Mouse (Mus musculus) midbrain, embryonic 11.5 days (tissue): ENCODE results near the gene Mbd3l2. TPM values are rescaled to one million over a fixed set of nuclear protein-coding genes. Genes with fewer than 3 reads are reported as not detected.
"Not testable (repeated sequence)": the region's sequence is repeated elsewhere in the genome, so short reads cannot be mapped to it uniquely, and the experiment has no call there.

Experiments used
- ATAC-seq: fragments of 200-750 bp; cut with Nextera tagmentation; 2 replicates; pipeline ENCODE4 v1.8.0; 2017; ENCODE audit warnings: moderate TSS enrichment, moderate library complexity; ENCODE audit not compliant: low FRiP score
- DNase-seq: peaks from one replicate; pipeline ENCODE4 v3.0.0; 2015; ENCODE audit warnings: low spot score; ENCODE audit errors: missing footprints
- H3K27ac ChIP-seq: fragments of 300-500 bp; sonication (generic); 2 replicates; pipeline ENCODE4 v1.5.1; 2014; ENCODE audit warnings: low read depth, low read length
- H3K27me3 ChIP-seq: fragments of 300-500 bp; sonication (generic); 2 replicates; pipeline ENCODE4 v1.6.1; 2014; ENCODE audit warnings: mild to moderate bottlenecking, low read length, moderate library complexity, mixed read lengths; ENCODE audit not compliant: control insufficient read depth, insufficient read depth
- H3K36me3 ChIP-seq: fragments of 300-500 bp; sonication (generic); 2 replicates; pipeline ENCODE4 v1.6.1; 2014; ENCODE audit warnings: mild to moderate bottlenecking, low read length, moderate library complexity, mixed read lengths; ENCODE audit not compliant: control insufficient read depth, insufficient read depth
- H3K4me1 ChIP-seq: fragments of 300-500 bp; sonication (generic); 2 replicates; pipeline ENCODE4 v1.6.1; 2014; ENCODE audit warnings: low read length; ENCODE audit not compliant: control insufficient read depth, insufficient read depth
- H3K4me2 ChIP-seq: fragments of 300-500 bp; sonication (generic); 2 replicates; pipeline ENCODE4 v1.6.1; 2014; ENCODE audit warnings: mild to moderate bottlenecking, moderate library complexity
- H3K4me3 ChIP-seq: fragments of 300-500 bp; sonication (generic); 2 replicates; pipeline ENCODE4 v1.5.1; 2014; ENCODE audit warnings: low read depth, low read length
- H3K9ac ChIP-seq: fragments of 300-500 bp; sonication (generic); 2 replicates; pipeline ENCODE4 v1.6.1; 2014; ENCODE audit warnings: low read length
- H3K9me3 ChIP-seq: fragments of 300-500 bp; sonication (generic); 2 replicates; pipeline ENCODE4 v1.6.1; 2016; ENCODE audit warnings: low read length; ENCODE audit not compliant: control insufficient read depth
- WGBS: fragments of 180-500 bp; shearing (Covaris S2); extraction: QIAGEN DNeasy Blood & Tissue Kit; methylation state at CpG from one replicate; pipeline ENCODE4 v1.1.7; 2014; 5-methylcytosine and 5-hydroxymethylcytosine counted together
- polyA plus RNA-seq: library from polyadenylated mRNA; unstranded; fragments of >200 nt; fragmentation: Nextera tagmentation; extraction: Ambion mirVana; gene quantifications from 2 replicates; pipeline ENCODE4 v1.2.1, GENCODE M21; 2014

The Mbd3l2 gene
- polyA plus RNA-seq, result 0.07 TPM in 1 of 2 replicates, not detected in the other

DNA sequence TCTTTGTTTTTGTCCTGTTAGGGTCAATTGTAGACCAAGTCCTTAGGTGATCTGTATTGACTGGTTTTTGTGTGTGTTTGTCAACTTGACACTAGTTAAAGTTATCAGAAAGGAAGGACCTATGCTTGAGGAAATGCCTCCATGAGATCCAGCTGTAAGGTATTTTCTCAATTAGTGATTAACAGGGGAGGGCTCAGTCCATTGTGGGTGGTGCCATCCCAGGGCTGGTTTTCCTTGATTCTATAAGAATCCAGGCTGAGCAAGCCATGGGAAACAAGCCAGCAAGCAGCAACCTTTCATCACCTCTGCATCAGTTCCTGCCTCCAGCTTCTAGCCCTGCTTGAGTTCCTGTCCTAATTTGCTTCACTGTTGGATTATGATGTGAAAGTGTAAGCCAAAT is at the start of gene Mbd3l2:
Gene Mbd3l2 (plus strand): TSS at position 301 of the 400 bp plus-strand sequence.
- H3K27ac ChIP-seq, result no peak within 1 kb of the TSS
- ATAC-seq, result no peak

DNA sequence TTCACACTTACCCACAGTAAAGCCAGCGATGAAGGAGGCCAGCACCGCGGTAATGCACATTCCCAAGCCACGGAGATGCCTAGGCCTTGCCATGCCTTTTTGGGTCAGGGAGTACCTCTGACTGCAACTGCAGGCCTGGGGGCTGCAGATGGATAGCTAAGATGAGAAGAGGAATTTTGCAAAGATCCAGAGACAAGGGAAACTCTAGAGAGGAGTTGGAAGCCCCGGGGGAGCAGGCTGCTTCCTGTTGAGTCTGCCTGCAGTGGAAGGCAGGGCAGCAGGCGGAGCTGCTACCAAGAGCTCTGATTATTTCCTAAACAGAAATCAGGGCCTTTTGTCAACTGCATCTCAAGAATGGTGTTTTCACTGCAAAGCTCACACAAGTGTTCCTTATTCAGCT is 44.7 kb upstream of the Mbd3l2 start:
- Histone ChIP-seq H3K4me2 (no peak overlapping the region), H3K27ac (no peak overlapping the region), H3K4me3 (no peak overlapping the region), H3K27me3 (no peaks in the 10 kb centered on the region), H3K36me3 (no peaks in the 10 kb centered on the region), H3K4me1 (no peaks in the 10 kb centered on the region), H3K9me3 (no peaks in the 10 kb centered on the region), H3K9ac (peak overlapping the region; percentile 24; the same call in 1 of the 2 replicates)
- WGBS, result 30% methylated on average over 6 of the region's 6 CpGs
- DNase-seq (peak; percentile 83), ATAC-seq (no peak)

More for the DNA sequence above, at the start of gene Mbd3l2:
- Histone ChIP-seq H3K4me3 (no peak within 1 kb of the TSS), H3K27me3 (no peaks in the 10 kb centered on the region), H3K9ac (no peak within 1 kb of the TSS), H3K9me3 (no peaks in the 10 kb centered on the region), H3K4me1 (no peaks in the 10 kb centered on the region), H3K36me3 (no peaks in the 10 kb centered on the region), H3K4me2 (no peak within 1 kb of the TSS)
- DNase-seq, result no peak

DNA sequence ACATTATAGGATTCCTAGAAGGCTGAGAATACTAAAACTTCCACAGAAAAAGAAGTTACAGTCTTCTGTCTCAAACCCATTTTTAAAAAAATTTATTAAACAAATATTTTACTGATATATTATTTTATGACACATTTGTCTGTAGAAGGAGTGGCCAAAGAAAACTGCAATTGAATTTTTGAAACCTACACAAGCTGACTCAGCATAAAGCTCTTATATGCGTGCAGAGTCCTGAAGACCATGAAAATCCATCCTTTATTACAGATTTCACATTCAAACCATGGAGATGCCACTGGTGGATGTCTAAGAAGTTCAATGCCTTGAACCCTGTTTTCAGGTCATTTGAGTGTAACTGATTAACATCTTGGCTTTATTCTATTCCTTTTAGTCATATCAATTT is 30.8 kb upstream of the Mbd3l2 start:
- Histone ChIP-seq H3K27me3 (no peaks in the 10 kb centered on the region), H3K4me2 (no peak overlapping the region), H3K27ac (no peak overlapping the region), H3K36me3 (no peaks in the 10 kb centered on the region), H3K9me3 (no peaks in the 10 kb centered on the region), H3K9ac (no peak overlapping the region), H3K4me3 (no peak overlapping the region), H3K4me1 (no peaks in the 10 kb centered on the region)
- 81% methylated on average over 1 of the region's 1 CpGs for WGBS
- no peak for ATAC-seq
- DNase-seq, result no peak

DNA sequence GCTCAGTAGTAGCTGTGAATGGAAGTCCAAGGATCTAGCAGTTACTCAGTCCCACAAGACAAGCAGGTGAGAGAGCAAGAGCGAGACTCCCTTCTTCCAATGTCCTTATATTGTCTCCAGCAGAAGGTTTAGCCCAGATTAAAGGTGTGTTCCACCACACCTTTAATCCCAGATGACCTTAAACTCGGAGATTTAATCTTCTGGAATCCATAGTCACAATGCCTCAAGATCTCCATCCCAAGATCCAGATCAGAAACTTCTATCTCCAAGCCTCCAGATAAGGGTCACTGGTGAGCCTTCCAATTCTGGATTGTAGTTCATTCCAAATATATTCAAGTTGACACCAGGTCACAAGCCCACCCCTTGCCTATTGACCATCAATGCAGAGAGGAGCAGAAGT is 27.6 kb upstream of the Mbd3l2 start, which contains the start of gene Naalad2:
Gene Naalad2 (minus strand): TSS at position 101 of the 400 bp plus-strand sequence.
- 79% methylated on average over 2 of the region's 2 CpGs for WGBS
- not testable (repeated sequence) for H3K4me2 ChIP-seq, H3K36me3 ChIP-seq, DNase-seq, H3K4me1 ChIP-seq, H3K27ac ChIP-seq, H3K27me3 ChIP-seq, H3K4me3 ChIP-seq, H3K9me3 ChIP-seq, ATAC-seq, H3K9ac ChIP-seq

DNA sequence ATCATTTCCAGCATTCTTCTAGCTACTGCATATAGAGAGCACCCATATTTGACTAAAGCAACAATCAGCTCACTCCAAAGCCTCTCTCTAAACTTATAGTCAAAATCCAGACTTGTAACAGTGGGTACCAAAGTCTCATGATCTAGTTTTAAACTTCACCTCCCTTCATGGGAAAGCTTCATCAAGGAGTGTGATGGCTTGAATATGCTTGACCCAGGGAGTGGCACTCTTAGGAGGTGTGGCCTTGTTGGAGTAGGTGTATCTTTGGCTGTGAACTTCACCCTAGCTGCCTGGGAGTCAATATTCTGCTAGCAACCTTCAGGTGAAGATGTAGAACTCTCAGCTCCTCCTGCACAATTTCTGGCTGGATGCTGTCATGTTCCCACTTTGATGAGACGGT is 26.3 kb upstream of the Mbd3l2 start, which contains the start of gene Ubtfl1:
Gene Ubtfl1 (plus strand): TSS at position 301 of the 400 bp plus-strand sequence.
- H3K9me3 ChIP-seq, result no peaks in the 10 kb centered on the region
- H3K27me3 ChIP-seq, result no peaks in the 10 kb centered on the region
- H3K4me2 ChIP-seq, result no peak within 1 kb of the TSS
- no peaks in the 10 kb centered on the region for H3K4me1 ChIP-seq
- H3K27ac ChIP-seq, result no peak within 1 kb of the TSS
- WGBS, result 91% methylated on average over 1 of the region's 1 CpGs
- H3K36me3 ChIP-seq, result no peaks in the 10 kb centered on the region
- no peak for ATAC-seq
- no peak within 1 kb of the TSS for H3K9ac ChIP-seq
- no peak for DNase-seq
- no peak within 1 kb of the TSS for H3K4me3 ChIP-seq

DNA sequence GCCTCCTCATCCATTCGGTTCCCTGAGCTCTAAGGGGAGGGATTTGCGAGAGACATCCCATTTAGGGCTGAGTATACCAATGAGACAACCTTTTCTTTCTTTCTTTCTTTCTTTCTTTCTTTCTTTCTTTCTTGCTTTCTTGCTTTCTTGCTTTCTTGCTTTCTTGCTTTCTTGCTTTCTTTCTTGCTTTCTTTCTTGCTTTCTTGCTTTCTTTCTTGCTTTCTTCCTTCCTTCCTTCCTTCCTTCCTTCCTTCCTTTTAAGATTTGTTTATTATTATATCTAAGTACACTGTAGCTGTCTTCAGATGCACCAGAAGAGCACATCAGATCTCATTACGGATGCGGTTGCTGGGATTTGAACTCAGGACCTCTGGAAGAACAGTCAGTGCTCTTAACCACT is 18.1 kb upstream of the Mbd3l2 start:
- 77% methylated on average over 4 of the region's 4 CpGs for WGBS
- H3K9me3 ChIP-seq, H3K27ac ChIP-seq, H3K27me3 ChIP-seq, H3K4me1 ChIP-seq, DNase-seq, H3K4me2 ChIP-seq, H3K4me3 ChIP-seq, ATAC-seq, H3K36me3 ChIP-seq, H3K9ac ChIP-seq: not testable (repeated sequence)

DNA sequence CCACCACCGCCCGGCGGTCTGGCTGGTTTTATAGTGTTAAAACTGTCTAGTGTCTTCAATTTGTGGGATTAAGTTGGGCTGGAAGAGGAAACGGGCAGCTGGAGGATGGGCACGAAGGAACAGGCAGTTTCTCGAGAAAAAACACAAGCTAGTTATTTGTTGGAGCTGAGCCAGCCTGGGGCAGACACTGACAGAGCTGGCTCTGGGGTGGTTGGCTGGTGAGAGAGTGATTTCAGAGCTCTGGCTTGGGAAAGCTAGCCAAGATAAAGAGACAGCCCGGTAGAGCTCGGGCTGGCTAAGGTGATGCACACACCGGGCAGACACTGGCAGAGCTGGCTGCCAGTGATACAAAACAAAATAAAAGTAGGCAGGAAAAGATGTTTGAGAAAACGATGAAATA is 1.2 kb downstream of the Mbd3l2 start:
- no peaks in the 10 kb centered on the region for H3K4me1 ChIP-seq
- no peaks in the 10 kb centered on the region for H3K9me3 ChIP-seq
- WGBS, result 87% methylated on average over 10 of the region's 10 CpGs
- no peak overlapping the region for H3K27ac ChIP-seq
- H3K36me3 ChIP-seq, result no peaks in the 10 kb centered on the region
- H3K4me2 ChIP-seq, result no peak overlapping the region
- no peaks in the 10 kb centered on the region for H3K27me3 ChIP-seq
- DNase-seq, result no peak
- H3K9ac ChIP-seq, result no peak overlapping the region
- no peak overlapping the region for H3K4me3 ChIP-seq
- ATAC-seq, result no peak

DNA sequence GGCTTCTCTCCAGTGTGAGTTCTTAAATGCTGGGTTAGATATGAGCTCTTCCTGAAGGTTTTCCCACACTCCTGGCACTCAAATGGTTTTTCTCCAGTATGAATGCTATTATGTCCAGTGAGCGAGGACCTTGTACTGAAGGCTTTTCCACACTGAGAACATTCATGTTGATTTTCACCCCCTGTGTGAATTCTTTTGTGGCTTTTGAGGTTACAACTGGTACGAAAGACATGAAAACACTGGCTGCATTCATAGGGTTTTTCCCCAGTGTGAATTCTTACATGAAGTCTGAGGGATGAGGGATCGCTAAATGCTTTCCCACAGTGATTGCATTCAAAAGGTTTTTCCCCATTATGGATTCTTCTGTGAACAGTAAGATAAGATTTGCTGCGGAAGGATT is 26.1 kb downstream of the Mbd3l2 start:
- Histone ChIP-seq H3K4me3 (no peak overlapping the region), H3K4me1 (no peaks in the 10 kb centered on the region), H3K36me3 (peaks cover 13% of the 10 kb centered on the region), H3K27me3 (no peaks in the 10 kb centered on the region), H3K4me2 (no peak overlapping the region), H3K27ac (no peak overlapping the region), H3K9ac (no peak overlapping the region), H3K9me3 (no peaks in the 10 kb centered on the region)
- ATAC-seq (no peak), DNase-seq (no peak)
- WGBS, result 85% methylated on average over 4 of the region's 4 CpGs

DNA sequence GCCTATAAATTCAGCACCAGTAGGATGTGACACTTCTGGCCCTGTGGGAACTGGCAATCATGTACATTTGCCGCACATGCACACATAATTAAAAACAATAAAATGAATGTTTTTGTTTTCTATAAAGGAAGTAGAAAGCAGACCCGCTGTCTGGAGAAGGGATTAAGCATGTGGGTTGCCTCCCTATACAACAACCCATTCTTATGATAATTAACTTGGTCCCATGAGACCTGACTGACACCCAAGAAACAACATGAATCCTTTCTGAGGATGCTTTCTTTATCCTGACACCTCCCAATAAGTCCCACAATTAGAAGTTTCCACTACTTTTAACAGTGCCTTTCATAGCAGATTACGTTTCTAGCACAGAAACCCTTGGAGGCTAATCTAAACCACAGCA is 36.9 kb downstream of the Mbd3l2 start:
- no peaks in the 10 kb centered on the region for H3K36me3 ChIP-seq
- no peak for DNase-seq
- no peaks in the 10 kb centered on the region for H3K27me3 ChIP-seq
- no peak overlapping the region for H3K4me3 ChIP-seq
- H3K27ac ChIP-seq, result no peak overlapping the region
- no peaks in the 10 kb centered on the region for H3K4me1 ChIP-seq
- H3K4me2 ChIP-seq, result no peak overlapping the region
- H3K9ac ChIP-seq, result no peak overlapping the region
- 30% methylated on average over 3 of the region's 3 CpGs for WGBS
- no peaks in the 10 kb centered on the region; the same call in 1 of the 2 replicates for H3K9me3 ChIP-seq
- peak; percentile 63; the same call in 1 of the 2 replicates for ATAC-seq
